Mouse (Mus musculus): ENCODE measurements around the gene Pkp4.

The Pkp4 gene

DNA sequence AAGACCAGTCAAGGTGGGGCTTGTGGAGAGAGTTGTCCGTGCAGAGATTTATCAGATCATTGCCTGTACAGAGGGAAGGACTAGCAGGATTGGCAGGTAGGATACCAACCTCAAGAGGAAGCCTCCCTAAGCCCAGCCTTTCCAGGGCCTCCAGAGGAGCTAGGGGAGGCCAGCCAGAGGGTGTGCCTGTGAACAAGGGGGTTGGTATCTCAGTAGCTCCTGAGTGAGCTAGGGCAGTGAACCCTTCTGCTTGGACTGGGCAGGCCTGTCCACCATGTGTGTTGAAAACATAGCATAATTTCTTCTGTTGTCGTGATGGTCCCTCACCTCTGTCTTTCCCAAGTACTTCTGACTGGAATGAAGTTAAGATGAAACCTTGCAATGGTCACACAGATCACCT is 100.6 kb downstream of the Pkp4 start:
- DNase-seq (ENCODE audit: extremely low read depth, insufficient read length, low spot score) = no peak

DNA sequence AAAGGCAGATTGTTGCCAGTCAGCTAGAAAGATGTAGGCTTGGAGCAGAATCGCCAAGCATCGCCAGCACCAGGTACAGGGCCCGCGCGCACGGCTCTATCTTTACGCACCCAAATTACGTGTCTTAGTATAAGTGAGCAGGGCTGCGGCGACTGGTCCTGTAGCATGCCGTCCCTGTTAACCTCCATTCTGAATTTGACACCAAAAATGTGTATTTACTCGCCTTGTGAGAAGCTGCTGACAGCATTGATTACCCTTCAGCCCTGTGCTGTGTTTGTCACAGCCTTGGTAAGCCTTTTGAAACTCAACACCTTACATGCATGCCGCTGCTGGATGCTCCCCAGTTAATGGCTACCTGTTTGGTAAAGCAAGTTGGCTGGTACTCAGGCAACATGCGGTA is 105.8 kb downstream of the Pkp4 start:
- no peak for DNase-seq (ENCODE audit: extremely low read depth, insufficient read length, low spot score)

DNA sequence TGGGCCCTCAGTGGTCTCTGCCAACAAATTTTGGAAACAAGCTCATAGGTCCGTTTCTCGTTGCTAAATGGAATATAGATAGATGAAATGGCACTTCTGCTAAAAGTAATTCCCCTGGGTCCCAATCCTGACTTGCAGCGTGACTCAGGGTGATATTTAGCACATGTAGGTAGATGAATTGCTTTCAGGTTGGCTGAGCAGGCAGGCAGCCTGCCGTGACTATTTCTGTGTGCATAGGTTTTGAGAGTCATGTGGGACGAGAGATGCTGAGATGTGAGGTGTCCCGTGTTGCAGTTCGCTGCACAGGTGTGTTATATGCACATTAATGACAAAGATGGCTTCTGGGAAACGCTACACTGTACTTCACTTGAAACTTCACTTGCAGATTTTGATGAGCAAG is 111.2 kb downstream of the Pkp4 start:
- no peak for DNase-seq (ENCODE audit: extremely low read depth, insufficient read length, low spot score)

DNA sequence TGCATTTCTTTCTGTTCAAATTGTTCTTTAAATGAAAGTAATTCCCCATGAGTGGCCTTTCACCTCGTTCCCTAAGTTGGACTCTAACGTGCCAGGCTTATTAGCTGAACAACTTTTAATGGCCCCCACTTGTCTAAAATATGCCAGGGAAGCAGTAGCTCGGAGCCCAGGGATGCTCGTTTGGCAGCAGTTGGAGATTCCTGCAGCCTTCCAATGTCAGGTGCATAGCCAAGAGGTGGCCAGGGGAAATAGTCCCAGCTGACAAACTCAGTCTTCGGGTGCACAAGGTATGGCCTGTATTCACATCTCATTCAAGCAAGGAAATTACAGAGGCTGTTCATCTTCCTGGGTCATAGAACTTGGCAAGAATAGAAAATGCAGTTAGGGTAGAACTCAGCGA is 112.1 kb downstream of the Pkp4 start:
- DNase-seq (ENCODE audit: extremely low read depth, insufficient read length, low spot score) = no peak

DNA sequence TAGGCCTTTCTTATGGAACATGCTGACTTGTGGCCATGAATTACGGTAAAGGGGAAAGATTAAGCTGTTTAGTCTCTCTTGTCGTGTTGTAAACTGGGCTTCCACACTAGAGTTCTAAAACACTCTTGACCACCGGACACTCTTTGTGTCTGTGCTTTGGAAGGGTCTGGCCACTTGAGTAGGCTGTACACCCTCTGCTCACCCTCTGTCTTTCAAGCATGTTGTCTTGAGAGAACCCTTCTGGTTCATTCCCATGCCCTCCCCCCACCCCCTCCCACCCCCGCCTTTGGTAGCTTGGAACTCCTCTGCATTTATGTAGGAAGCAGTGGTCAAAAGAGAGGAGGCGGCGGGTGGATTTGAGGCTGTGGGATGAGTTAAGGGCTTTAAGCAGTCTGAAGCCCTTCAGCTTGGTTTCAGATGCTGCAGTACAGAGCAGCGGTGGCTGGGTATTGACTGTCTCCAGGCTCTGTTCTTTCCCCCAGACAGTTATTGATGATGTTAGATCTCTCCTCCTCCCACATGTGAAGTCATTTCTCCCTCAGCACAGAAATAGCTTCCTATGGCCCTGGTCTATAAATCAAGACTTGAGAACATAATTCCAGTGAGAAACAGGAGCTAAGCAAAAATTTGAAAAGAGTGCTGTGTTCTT is 120.4 kb downstream of the Pkp4 start:
- no peak for DNase-seq (ENCODE audit: extremely low read depth, insufficient read length, low spot score)

DNA sequence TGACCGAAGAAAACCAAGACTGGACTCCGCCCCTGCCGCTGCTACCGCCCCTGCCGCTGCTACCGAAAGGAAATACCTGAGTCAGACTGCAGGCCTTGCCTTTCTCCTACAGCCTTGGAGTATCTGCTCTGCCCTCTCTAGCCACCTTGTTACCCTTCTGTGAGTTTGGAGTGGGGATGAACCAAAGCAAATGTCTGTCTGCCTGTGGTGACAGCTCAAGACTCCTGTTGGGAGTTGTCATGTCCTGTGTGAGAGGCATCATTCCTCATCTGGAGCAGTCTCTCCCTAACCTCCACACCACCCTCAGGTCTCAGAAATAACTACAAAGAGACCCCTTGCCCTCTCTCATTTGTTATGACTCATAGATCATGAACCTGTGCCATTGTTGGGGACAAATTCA is 122.3 kb downstream of the Pkp4 start:
- DNase-seq (ENCODE audit: extremely low read depth, insufficient read length, low spot score) = no peak

DNA sequence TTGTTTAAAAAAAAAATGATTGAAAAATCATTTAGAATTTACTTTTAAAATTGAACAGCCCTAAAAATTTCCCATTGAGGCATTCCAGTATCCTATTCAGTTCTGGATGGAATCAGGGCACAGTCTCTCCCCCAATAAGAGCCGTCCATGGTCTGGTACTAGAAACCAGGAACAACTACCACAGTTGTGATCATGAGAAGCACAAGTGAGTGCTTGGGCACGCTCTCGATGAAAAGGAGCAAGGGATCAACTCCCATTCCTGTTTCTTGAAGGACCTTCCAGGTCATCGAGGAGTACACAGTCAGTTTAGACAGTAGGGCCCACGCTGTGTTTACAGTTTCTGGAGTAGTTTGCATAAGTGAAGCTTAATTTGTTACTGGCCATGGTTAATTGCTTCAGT is 123.6 kb downstream of the Pkp4 start:
- DNase-seq (ENCODE audit: extremely low read depth, insufficient read length, low spot score) = no peak

DNA sequence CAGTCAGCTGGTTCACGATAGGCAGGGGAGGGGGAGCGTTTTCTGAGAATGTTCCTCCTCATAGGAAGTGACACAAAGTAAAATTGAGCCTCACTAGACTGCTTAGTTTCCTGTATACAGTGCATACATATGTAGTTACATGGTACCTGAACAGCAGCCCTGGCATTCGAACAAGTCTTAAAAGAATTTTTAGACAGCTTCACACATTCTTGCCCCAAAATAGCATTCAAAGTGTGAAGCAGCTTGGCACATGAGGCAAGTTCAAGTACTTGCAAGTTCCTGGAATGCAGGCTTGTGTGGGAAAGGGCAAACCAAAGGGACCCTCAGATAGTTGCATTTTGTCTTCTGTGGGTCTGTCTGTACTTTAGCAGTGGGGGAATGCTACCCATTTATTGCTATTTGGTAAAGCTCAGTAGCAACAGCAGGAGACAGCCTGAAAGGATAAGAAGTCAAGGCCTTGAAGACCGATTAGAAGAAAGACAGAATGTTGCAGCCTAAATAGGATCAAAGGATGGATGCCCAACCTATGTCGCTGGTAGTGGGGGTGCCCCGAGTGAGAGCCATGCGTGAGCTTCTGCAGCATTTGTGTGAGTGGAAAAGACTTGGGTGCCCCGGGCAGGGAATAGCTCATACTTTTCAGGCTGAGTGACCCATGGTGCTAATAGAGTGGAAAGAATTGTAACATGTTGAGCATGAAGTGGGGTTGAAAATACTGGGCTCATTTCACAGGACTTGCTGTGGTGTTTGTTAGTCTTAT is 124.3 kb downstream of the Pkp4 start:
- no peak for DNase-seq (ENCODE audit: extremely low read depth, insufficient read length, low spot score)

DNA sequence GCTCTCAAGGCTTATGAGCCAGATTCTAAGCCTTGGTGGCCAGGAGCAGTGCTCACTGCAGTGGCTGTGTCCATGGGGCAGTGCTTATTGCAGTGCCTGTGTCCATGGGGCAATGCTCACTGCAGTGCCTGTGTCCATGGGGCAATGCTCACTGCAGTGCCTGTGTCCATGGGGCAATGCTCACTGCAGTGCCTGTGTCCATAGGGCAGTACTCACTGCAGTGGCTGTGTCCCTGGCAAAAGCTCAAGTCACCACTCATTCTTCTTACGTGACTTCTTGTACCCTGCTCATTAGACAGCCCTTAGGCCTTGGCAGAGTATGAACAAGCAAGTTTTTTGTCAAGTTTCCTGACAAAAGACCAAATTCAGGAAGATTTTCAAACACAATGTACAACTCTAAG is 124.9 kb downstream of the Pkp4 start:
- DNase-seq (ENCODE audit: extremely low read depth, insufficient read length, low spot score) = peak; percentile 17

DNA sequence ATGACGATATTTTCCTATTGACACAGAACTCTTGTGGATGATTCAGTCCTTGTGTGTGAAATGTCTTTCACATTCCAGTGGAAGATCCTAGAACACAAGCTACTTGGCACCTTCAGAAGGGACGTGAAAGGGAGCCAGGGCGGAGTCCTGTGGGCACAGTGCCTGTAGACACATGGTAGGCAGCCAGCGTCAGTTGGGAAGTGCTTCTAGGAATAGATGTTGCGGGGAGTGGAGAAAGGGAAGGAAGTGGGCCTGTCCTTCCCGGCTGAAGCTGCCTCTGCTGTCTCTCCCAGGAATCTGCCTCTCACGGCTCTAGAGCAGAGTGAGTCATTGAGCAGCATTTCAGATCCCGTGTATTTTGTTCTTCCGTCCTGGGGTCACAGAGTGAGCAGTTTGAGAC is 125.6 kb downstream of the Pkp4 start:
- DNase-seq (ENCODE audit: extremely low read depth, insufficient read length, low spot score) = peak; percentile 80

DNA sequence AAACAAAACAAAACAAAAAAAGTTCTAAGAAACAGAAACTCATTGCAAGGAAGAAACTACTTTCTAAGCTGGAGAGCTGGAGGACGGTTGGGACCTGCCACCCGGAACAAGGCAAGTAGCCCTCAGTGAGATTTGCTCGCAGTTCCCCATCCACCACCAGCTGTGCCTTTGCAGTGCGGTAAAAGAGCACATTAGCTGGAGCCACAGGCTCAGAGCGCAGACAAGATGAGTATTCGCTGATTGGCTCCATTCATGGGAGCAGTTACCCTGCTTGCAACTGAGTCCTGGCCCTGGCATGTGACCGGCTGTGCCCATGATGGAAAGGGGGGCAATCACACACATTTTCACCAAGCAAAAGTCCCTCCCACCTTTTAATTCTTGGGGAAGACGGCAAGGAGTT is 127.0 kb downstream of the Pkp4 start:
- DNase-seq (ENCODE audit: extremely low read depth, insufficient read length, low spot score) = no peak

DNA sequence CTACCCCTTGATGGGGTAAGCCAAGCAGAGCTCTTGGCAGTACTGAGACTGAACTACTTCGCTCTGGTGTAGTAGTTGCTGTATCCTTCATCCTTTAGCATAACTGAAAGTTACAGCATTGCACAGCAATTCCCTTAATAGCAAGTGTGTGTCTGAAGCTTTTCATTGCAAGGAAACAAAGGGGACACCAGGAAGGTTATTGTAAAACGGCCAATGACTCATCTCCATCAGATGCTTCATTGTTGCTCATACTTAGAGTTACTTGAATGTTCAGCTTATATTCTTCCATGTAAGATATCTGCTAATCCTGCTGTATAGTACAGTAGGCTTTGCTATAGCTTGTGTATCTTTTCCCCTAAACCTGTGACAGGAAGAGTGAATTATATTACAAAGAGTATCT is 128.8 kb downstream of the Pkp4 start:
- no peak for DNase-seq (ENCODE audit: extremely low read depth, insufficient read length, low spot score)

DNA sequence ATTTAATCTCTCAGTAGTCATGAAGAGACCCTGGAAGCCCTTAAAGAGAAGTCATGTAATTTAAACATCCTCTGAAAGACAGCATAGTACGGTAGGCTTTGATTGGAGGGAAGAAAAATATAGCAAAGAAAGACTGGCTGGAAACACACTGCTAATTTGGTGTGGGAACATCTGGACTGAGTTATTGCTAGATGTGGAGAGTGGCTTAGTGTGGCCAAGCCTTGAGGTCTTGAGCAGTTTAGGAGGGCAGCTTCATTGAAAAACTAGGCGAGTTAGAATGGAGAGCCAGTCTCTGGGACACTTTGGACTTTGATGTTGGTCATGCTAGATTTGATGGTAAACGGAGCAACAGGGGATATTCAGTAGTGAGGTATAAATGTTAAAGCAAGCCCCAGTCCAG is 129.7 kb downstream of the Pkp4 start:
- DNase-seq (ENCODE audit: extremely low read depth, insufficient read length, low spot score) = no peak

DNA sequence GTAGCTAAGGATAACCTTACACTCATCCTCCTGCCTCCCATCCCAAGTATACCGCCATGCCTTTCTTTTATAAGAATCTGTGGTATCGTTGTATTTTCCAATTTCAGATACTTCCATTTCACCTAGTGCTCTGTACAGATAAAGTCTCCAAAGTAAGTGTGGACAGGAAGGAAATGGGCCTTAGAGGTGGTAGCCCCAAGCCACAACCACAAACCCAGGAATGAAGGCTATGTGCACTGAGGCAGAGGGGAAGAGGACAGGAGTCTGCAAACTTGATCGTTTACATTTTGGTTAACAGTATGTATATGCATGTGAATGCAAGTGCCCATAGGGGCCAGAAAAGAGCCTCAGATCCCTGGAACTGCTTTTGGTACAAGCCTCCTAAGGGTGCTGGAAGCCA is 139.2 kb downstream of the Pkp4 start:
- no peak for DNase-seq (ENCODE audit: extremely low read depth, insufficient read length, low spot score)

DNA sequence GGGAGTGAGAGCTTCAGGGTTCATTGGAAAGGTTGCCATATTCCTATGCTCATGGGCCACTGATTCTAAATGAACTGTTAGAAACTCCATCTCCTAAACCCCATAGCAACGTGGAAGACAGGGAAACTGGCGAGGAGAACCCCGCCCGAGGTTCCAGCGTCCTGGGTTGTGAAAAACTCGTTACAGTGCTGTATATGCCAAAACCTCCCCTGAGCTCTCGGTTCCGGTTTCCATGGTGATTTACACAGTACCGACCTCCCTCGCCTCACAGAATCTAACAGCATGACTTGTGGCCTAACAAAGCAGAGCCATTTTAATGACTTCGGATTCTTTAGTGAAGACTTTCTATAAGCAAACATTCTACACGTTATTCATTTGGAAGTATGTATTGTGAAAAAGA is 141.0 kb downstream of the Pkp4 start:
- no peak for DNase-seq (ENCODE audit: extremely low read depth, insufficient read length, low spot score)

DNA sequence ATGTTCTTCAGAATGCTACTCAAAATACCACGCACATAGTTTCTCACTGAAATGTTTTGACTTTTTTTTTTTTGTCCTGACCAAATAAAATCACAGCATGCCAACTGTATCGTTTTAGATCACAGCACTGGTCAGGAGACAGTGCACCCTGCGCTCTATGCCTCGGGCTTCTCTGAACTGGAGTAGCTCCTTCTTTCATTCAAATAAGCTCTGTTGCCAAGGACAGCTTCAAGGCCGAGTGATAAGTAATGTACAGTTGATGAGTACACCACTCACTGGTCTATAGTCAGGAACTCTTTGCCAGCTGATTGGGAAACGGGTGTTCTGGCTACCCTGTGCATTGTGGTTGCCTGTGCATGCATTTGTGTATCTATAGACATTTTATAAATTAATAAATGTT is 141.8 kb downstream of the Pkp4 start:
- no peak for DNase-seq (ENCODE audit: extremely low read depth, insufficient read length, low spot score)

DNA sequence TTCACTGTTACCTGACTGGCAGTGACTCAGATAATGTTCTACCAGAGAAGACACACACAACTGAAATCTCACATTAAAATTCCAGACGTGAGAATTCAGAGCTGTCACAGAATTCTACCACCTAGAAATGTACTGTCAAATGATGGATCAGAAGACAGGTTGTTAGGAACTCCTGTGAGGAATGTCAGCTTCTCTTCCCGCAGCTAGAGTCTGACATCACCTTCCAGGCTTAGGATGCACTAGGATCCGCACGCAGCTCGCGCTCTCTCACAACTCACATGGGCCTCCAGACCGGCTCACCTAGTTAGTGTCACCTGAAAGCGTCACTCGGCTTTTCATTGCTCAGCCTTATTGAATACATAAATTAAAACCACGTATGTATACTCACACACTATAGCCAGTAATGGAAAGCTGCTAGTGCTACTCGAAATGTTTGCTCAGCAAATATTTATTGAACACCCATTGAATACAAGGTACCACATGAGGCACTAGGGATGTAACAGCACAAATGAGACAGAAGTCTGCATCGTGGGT is 142.9 kb downstream of the Pkp4 start:
- DNase-seq (ENCODE audit: extremely low read depth, insufficient read length, low spot score) = no peak

DNA sequence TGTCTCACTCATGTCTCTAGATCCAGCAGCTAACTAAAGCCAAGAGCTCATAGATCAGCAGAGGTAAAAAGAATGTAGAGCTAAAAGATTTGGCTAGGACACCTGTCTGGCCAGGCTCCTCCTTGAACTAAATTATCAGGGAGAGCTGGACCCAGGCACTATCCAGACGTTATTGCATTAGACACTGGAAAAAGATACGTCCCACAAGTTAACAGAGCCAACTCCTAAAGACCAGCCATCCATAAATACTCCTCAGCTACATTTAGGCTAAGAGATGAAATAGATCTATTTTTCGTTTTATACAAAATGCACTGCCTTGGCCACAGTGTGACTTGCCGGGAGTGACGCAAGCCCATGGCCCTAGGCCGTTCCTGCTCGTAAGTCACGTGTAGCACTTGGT is 146.7 kb downstream of the Pkp4 start:
- no peak for DNase-seq (ENCODE audit: extremely low read depth, insufficient read length, low spot score)

DNA sequence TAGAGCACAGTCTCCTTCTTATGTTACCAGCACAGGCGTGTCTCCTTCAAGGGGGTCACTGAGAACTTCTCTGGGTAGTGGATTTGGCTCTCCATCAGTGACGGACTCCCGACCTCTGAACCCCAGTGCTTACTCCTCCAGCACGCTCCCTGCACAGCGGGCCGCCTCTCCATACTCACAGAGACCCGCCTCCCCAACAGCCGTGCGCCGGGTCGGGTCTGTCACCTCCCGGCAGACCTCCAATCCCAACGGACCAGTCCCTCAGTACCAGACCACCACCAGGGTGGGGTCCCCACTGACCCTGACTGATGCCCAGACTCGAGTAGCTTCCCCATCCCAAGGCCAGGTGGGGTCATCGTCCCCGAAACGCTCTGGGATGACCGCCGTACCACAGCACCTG is 147.4 kb downstream of the Pkp4 start:
- DNase-seq (ENCODE audit: extremely low read depth, insufficient read length, low spot score) = peak; percentile 9

DNA sequence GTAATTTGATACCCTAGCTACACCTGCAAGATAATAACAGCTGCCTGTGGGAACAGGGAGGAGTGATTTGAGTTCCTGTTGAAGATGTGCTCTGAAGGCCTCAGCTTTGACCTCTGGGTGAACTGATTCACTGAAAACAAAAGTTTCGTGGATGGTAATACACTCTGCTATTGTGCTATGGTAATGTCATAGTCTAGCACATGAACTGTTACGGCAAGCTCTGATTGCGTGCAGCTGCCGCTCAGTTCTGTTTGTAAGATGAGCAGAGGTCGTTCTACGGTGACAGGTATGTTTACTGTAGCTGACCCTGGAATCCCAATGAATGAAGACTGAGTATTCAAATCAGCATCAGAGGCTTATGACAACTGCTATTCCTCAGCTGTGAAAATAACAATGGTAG is 152.6 kb downstream of the Pkp4 start:
- no peak for DNase-seq (ENCODE audit: extremely low read depth, insufficient read length, low spot score)

DNA sequence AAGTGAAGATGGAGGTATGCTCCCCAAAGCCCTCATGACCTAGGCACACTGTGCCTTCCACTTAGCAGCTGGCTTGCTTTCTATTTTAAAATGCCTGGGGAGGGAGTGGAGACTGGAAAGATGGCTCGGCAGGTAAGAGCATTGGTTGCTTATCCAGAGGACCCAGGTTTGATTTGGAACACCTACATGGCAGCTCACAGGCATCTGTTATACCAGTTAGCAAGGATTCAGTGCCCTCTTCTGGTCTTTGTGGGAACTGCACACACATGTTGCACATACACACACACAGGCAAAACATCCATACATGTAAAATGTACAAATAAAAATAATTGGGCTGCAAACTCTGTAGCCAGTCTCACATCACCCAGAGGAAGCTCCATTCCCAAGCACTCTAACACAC is 158.0 kb downstream of the Pkp4 start:
- DNase-seq (ENCODE audit: extremely low read depth, insufficient read length, low spot score) = no peak

DNA sequence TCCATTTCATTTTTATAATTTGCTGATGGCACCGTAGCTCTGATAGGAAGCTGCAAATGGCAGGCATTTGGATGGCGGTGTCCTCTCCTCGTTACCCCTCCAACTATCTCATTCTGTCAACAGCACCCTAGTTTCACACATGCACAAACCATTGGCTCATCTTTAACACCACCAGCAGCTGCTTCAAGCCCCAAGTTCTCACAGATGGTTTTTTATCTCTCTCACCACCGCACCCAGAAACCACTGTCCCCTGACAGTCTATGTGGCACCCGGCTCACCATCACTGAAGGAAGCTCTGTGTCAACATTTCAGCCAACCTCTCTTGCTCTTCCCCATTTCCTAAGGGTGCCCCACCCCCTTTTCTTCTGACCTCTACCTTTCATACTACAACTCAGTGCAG is 167.3 kb downstream of the Pkp4 start:
- DNase-seq (ENCODE audit: extremely low read depth, insufficient read length, low spot score) = no peak
